Mouse (Mus musculus) urinary bladder, postnatal 4 days (tissue): ENCODE measurements around the gene Dnah14.

Experiments used
- DNase-seq, 2 experiments: peaks; one replicate each; pipeline ENCODE4 v3.0.0; 2021 to 2022; ENCODE audit warnings: low spot score in 2 of 2

Gene Dnah14

GRCm38 (mm10) chr1:181852466-181852865, 276.1 kb downstream of the Dnah14 start:
- DNase-seq, result no peak

GRCm38 (mm10) chr1:181853081-181853736, 276.9 kb downstream of the Dnah14 start:
- DNase-seq, result no peak

GRCm38 (mm10) chr1:181854829-181855228, 278.5 kb downstream of the Dnah14 start:
- no peak for DNase-seq

- DNase-seq, result no peak
Observed at GRCm38 (mm10) chr1:181856329-181856728, 280.0 kb downstream of the Dnah14 start.

- DNase-seq, result peak; percentile 62 to 71
Observed at GRCm38 (mm10) chr1:181860659-181861058, 284.3 kb downstream of the Dnah14 start.

- no peak for DNase-seq
Observed at GRCm38 (mm10) chr1:181861181-181861902, 285.0 kb downstream of the Dnah14 start.

GRCm38 (mm10) chr1:181862676-181863374, 286.5 kb downstream of the Dnah14 start:
- no peak for DNase-seq

GRCm38 (mm10) chr1:181863431-181863830, 287.1 kb downstream of the Dnah14 start:
- DNase-seq, result no peak
